Mouse (Mus musculus) embryo, embryonic 9.5 days (tissue): Measurements from ENCODE around the gene Ubap1l.
A peak's percentile ranks its signal among the peaks of the same experiment; 100 is the strongest.

Experiments used
- DNase-seq: peaks from one replicate; pipeline ENCODE4 v3.0.0-alpha.2; 2017; ENCODE audit errors: extremely low spot score

Gene Ubap1l

DNA sequence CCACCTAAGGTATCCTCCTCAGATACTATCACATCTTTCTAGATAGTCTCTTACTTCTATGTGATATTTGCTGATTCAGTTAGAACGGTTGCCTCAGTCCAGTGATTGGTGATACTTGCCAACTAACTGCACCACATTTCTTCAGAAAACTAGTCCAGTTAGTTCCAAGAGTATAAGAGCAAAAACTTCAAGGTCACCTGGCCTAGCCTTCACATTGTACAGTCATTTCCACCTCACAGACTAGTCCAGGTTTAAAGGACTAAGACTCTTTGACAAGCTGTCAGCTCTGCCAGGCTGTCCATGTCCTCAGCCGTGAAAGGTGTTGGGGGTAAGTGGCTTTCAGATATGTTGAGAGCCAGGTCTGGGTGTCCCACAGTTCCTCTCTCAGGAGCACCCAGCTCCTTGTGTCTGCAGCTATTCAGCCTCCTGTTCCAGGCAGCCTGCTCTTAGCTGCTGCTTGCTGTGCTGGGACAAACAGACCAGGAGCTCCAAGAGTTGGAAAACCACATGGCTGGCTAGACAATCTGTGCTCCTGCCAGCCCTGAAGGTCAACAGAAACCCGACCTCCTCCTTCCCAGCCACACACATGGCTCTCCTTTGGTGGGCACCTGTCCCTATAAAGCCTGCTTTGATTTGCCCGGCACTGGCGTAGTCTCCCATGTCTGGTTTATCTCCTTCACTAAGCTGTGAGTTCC, 13.8 kb downstream of the Ubap1l start:
- DNase-seq, result no peak

DNA sequence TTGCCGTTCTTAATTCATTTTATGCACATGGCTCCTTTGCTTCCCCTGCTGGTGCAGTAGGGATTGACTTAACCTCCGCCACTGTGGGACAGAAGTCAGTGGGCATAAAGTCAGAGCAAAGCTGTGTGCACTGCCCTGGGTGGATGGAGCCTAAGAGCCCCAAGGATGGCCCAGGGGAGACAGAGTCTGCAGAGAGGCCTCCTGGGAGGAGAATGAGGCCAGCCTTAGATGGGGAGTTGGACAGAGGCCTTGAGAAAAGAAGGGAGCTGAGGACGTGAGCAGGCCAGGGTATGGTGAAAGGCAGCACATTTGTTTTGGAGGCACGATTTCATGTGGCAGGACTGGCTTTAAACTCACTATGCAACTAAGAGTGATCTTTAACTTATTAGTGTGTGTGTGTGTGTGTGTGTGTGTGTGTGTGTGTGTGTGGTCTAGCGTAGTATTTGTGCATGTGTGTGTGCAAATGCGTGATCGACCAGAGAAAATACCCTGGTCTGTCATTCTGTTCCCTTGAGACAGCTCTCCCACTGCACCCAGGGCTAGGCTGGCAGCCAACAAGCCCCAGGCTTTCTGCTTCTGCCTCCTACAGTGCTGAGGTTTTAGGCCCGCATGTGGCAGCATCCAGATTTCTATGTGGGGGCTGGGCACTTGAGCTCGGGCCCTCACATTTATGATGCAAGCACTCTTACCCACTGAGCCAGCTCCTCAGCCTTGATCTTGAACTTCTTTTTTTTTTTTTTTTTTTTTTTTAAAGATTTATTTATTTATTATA, 14.5 kb downstream of the Ubap1l start:
- DNase-seq, result no peak

DNA sequence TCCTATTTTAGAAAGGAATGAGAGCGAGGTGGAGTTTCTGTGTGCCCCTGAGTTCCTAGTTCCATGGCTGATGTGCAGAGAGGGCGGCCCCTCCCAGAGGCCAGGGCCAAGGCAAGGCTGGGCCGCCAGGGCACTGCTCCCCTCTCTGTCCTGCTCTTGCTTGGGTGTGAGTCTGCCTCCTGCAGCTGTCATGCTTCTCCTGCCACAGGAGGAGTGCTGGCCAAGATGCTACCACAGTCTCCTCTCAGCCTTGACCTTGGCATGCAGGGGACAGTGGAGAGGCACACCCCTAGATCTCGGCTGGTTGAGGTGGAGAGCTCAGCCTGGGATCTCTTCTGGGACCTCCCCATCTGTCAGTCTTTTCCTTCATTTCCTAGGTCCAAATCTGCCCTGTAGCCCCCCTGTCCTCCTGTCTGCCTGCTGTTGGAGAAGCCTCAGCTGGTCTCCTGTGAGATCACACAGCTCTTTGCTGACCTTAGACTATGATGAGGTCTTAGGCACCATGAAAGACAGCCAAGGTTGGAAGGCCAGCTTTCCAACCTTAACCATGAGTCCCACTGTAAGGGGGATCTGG, 20.3 kb downstream of the Ubap1l start:
- DNase-seq, result no peak

DNA sequence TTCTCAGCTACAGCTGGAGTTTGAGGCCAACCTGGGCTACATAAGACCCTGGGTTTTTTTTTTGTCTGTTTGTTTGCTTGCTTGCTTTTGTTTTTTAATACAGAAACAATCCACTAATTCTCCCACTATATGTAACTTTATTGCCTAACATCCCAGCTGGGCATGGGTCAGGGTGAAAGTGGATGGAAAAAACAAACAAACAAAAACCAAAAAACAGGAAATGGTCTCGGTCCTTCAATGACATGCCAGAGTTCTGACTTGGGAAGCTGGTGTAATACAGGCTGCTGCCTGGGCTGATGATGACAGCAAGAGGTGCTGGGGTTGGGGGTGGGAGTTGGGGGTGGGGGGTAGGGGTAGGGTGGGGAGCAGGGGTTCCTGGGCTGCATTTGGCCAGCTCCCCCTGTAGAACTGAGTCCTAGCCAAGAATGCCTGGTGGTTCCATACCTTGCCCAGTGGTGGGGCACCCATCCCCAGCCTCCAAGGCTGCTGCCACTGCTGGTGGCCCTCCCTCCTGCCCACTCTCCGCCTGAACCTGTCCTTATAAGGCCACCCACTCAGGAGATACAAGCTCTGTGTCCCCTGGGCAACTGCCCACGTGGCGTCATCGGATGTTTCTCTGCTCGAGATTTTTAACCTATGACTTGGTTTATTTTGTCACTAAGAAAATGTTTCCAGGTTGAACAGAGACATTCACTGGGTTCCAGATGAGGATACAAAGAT, 21.4 kb downstream of the Ubap1l start:
- no peak for DNase-seq

DNA sequence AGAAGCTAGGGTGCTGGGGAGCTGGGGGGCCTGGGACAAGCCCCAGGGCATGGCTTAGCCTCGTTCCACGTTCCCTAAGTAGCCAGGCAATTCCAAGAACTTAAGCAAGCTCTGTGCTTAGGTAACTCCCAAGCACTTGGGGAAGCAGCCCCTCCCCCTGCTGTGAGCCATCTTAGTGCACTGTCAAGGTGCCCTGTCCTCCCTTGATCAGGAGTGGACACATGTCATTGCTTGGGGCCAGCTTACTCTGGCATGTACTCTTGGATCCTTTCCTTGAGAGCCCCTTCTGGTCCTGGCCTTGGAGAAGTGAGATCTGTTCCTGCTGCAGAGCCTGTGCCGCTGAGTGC, 21.9 kb downstream of the Ubap1l start:
- no peak for DNase-seq

DNA sequence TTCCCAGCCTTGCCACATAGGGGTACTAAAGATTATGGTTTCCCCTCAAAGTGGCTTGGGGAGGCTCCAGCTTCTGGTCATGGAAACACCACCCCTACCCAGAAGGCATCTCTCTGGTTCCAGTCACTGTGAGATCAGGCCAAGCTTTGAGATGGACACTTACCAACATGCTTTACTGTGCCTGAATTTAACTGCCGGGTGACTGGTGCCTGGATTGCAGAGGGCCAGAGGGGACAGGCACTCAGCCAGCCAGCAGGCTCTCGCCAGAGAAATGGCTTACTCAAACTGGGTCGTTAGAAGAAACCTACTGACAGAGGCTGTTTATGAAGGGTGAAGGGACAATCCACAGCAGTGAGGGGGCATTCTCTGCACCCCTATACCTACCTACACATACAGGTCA, 23.4 kb downstream of the Ubap1l start:
- no peak for DNase-seq

DNA sequence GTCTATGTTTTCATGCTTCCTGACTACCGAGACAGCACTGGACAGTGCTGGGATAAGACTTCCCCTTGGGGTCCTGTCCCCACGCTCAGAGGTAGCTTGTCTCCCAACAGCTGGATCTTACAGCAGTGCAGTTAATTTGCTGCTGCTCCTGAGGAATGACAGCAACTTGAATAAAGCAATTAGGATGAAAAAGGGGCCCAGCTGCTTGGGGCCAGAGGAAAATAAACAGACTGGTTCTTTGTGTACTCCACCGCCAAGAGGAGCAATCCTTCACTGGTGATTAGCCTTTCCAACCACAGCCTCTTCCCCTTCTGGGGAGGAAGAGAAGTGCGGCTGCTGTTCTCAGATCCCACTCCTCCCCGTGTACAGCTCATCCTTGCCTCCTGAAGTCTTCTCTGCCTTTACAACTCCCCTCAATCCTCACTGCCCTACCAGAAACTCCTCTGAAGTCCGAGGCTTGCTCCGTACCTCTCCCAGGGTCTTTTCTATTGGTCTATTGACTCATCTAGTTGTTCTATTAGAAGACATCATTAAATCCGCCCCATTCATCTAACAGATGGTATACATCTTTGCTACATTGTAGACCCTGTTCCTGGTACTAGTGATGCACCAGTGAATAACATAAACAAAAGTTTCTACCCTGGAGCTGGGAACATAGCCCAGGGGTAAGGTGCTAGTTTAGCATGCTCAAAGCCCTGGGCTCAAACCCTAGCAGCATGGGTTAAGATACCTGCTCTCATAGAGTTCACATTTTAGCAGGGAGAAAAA, 25.7 kb downstream of the Ubap1l start:
- DNase-seq, result peak; percentile 34

DNA sequence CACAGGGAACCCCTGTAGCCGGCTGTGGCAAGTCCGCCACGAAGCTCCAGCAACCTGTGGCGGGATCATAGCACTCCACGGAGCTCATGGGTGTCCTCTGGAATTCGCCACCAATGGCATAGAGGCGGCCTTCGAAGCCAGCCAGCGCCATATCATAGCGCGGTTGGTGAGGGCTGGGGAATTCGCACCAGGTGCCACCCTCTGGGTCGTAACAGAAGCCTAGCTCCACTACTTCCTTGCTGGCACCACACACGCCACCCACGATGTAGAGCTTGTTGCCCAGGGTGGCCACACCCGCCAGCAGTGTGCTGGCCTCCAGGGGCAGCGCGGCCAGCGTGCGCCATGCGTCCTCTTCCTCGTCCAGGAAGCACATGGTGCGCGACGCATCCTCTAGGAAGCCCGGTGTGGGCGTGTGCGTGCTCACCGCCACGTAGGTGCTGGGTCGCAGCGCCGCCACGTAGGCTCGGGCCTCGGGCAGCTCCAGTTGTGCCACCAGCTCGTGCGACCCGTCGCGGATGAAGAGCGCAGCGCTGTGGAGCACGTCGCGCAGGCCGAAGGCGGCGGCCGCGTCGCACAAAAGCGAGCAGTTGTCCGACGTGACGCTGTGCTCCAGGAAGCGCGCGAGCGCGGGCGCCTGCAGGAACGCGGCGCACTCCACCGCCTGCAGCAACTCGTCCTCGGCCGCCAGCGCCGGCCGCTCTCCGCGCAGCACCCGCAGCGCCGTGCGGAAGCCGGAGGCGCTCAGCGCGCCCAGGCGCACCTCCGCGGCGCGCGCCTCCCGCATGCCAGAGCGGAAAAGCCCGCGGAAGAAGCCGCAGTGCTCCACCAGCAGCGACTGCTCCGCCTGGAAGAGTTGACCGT, 30.1 kb downstream of the Ubap1l start:
- DNase-seq, result peak; percentile 39

DNA sequence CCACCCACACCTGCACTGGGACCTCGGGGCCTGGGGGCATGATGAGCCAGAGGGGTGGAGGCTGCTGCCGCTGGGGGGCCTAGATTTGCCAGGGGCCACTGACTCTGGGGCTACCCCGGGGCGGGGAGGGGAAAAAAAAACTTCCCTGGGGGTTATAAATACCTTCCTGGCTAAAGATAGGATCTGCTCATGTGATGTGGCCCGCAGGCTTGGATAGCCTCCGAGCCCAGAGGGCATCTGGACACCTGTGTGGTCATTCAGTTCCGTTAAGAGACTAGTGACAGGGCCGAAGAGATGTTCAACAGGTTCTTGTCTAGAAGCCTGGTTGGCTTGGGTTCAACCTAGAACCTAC, 30.7 kb downstream of the Ubap1l start, which contains the start of gene Kbtbd13:
TSS of gene Kbtbd13 (minus strand) at position 40 of the 352 bp plus-strand sequence.
- DNase-seq, result peak; percentile 35

DNA sequence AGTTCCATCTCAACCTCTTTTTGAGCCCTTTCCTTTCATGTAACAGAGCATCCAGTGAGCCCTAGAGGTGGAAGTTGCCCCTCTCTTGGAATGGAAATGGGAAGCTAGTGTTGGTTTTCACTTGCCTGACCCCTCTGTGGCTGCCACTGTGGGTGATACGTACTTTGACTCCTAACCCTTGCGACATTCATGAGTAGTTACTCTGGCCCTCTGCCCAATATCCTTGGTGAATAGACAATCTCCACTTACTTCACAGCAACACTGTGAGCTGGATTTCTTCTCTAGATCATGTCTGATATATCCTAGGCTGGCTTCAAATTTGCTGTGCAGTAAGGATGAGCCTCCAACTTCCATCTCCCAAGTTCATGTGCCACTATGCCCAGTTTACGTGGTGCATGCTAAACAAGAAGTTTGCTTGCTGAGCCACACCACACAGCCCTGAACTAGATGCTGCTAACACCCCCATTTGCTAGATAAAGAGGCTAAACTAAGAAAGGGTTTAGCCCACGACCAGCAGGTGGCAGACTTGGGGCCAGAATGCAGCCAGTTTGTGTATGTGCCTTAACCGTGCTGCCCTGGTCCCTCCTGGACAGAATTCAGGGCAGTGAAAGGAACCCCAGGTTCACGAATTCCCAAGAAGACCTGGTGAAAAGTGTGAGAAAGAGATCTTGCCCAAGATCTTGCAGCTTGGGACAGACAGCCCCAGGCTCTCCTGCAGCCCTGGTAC, 32.0 kb downstream of the Ubap1l start:
- DNase-seq, result peak; percentile 66

DNA sequence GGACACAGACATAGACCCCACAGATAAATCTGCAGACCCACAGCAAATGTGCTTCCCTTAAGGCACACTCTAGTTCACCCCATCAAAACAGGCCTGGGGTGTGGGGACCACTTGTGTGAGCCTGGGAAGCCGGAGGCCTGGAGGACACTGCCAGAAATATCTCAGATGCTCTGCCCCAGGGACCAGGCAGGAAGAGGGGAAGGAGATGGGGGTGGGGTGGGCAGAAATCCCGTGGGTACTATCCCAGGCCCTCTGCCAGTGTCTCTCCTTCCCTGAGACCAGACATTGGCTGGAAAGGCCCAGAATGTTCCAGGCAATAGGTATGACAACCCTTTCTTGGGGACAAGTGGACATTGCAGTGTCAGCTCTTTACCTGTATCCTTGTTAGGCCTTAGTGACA, 32.8 kb downstream of the Ubap1l start:
- DNase-seq, result no peak

DNA sequence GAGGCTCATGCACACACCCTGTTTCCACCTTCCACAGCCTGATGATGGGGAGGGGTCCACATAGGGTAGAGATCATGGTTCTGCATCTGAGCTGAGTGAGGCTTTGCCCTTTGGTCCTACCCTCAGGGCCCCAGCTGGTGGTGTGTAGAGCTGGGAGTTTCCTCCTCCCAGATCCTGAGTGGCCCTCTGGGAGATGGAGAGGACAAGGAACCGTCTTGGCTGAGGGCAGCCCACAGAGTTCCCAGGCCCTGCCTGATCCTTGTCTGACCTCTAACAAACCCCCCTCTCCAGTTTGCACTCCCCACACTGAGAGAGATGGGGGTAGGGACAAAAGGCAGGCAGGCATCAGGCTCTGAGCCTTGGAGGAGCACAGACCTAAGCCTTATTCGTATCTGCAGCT, 33.5 kb downstream of the Ubap1l start:
- no peak for DNase-seq

DNA sequence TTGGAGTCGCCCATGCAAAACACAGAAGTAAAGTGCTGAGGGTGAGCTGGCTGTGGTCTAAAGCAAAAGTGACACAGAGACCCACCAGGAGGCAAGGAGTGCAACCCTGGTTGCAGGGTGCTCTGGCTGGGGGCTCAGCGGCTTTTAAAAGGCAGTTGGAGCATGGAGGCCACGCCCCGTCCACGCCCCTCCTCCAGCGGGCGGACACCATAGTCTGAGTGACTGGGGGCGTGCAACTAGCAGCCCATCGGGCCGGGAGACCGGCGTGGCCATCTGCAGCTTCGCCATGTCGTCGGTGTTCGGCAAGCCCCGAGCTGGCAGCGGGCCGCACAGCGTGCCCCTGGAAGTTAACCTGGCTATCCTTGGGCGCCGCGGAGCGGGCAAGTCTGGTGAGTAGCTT, 37.4 kb downstream of the Ubap1l start, which contains the start of gene Rasl12:
TSS of gene Rasl12 (plus strand) at position 228 of the 400 bp plus-strand sequence.
- DNase-seq, result peak; percentile 83

DNA sequence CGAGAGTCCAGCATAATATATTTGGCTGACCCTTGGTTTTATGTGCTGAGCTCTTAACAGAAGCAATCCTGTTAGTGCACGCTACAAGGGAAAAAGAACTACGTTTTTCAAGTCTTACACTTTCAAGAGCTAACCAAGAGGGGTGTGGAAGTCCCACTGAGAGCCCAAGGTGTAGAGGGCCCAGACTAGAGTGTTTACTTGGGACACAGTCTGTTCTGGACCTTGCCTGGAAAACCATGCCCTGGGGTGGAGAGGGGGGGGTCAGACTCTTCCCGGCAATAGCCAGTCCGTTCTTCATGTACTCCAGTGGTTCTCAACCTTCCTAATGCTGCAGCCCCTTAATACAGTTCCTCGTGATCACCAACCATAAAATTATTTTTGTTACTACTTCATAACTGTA, 39.1 kb downstream of the Ubap1l start:
- no peak for DNase-seq

DNA sequence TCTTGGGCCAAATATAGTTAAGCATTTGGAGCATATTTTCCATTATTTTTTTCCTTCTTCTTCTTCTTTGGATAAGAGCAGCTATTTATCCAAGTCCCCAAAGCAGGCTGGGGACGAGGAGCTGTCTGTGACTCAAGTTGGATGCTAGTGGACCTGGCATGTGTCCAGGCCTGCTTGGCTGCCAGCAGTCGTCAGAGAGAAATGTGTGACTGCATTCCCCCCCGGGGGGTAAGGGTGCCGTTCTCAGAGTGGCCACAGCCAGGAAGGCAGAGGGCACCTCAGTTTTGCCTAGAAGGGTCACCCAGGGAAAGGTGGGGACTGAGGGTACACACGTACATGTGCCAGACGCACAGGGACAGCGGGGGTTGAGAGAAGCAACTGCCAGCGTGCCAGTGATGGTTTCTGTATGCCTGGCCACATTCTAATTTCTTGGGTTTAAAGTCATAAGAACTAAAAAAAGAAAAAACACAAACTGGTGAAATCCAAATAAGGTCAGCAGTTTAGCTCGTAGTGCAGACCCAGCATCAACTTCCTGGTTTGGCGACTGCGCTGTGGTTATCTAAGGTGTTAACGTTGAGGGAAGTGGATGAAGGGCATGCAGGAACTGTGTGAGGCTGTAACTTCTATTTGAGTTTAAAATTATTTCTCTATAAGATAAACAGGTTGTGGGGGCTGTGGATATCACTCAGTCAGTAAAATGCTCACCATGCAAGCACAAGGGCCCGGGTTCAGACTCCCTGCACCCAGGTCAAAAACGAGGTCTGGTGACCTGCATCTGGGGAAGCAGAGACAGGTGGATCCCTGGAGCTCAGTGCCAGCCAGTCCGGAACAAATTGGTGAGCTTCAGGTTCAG, 43.7 kb downstream of the Ubap1l start:
- DNase-seq, result no peak

DNA sequence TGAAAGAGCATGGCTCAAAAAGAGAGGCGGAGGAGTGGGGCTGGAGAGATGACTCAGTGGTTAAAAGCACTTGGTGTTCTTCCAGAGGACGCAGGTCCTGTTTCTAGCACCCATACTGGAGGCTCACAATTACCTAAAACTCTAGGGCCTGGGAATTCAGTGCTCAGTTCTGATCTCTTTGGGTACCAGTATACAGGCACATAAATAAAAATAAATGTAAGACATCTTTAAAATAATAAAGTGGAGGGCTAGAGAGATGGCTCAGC, 44.3 kb downstream of the Ubap1l start:
- no peak for DNase-seq

DNA sequence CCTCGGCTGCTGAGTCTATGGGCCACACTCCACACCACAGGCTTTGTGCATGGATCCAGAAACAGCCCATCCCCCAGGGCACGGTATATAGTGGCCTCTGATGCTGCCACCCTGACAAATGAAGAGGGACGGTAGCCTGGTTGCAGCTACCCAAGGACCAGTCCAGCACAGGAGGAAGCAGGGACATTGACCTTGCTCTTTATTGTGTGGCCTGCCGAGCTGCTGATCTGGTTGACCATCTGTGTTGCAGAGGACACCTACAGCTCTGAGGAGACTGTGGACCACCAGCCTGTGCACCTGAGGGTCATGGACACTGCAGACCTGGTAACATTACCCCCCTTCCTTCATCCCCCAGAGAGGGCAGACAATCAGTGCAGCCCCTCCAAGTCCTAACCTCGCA, 46.5 kb downstream of the Ubap1l start:
- DNase-seq, result no peak

DNA sequence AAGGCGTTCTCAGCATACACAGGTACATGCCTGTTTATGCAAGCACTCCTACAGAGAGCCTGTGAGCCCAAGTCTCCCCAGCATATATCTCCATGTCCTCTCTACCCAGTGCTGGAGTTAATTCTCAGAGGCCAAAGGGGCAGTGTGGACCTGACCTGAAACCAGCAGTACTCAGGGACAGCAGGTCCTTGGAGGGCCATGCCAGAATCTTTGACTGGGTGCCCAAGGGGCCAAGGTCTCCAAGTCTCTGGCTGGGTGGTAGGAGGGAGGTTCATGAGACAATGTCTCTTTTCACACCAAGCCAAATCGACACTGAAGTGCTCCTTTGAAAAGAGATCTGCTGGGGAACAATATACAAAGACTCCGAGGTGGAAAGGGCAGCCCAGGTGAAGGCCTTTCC, 47.0 kb downstream of the Ubap1l start:
- no peak for DNase-seq

DNA sequence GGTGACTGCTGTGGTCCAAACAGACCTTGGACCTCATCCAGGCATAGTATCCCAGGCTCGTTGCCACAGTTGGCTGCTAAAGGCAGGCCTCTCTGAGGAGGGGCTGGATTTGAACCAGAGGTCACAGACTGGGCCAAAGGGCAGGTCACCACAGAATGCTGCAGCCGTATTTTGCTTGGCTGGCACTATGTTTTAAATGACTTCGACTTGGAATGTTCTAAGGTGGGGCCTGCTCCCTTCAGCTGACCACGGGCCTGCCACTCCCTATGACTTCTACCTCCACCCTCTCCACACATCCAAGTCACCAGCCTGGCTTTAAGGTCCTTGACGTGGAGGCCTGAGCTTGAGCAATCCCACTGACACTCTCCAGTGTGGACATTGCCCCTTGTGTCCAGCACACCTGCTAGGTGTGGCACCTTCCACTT, 48.0 kb downstream of the Ubap1l start:
- DNase-seq, result no peak
